Mouse (Mus musculus) telencephalon, adult 2 months (tissue): ENCODE measurements around the gene Galnt14.

Source experiments
- DNase-seq: peaks from one replicate; pipeline ENCODE4 v3.0.0-alpha.2; 2011; ENCODE audit warnings: low read depth, low spot score

Galnt14 gene

GRCm38 (mm10) chr17:73710042-73710911, at the start of gene Galnt14:
Gene Galnt14 (minus strand): TSS chr17:73710453.
- DNase-seq = no peak

- DNase-seq = peak; percentile 51
Measured at GRCm38 (mm10) chr17:73743681-73744311, 33.5 kb upstream of the Galnt14 start.

GRCm38 (mm10) chr17:73723885-73724682, 13.8 kb upstream of the Galnt14 start:
- no peak for DNase-seq

GRCm38 (mm10) chr17:73719021-73719748, 8.9 kb upstream of the Galnt14 start:
- DNase-seq = no peak

- no peak for DNase-seq
Measured at GRCm38 (mm10) chr17:73716684-73717083, 6.4 kb upstream of the Galnt14 start.

- no peak for DNase-seq
Measured at GRCm38 (mm10) chr17:73714440-73715221, 4.4 kb upstream of the Galnt14 start.

- peak; percentile 85 for DNase-seq
Measured at GRCm38 (mm10) chr17:73713347-73713746, 3.1 kb upstream of the Galnt14 start.

- peak; percentile 82 for DNase-seq
Measured at GRCm38 (mm10) chr17:73711919-73712318, 1.7 kb upstream of the Galnt14 start.

- DNase-seq = no peak
Measured at GRCm38 (mm10) chr17:73709131-73710041, 867 bp downstream of the Galnt14 start.

- no peak for DNase-seq
Measured at GRCm38 (mm10) chr17:73708451-73708850, 1.8 kb downstream of the Galnt14 start.

- no peak for DNase-seq
Measured at GRCm38 (mm10) chr17:73703571-73703970, 6.7 kb downstream of the Galnt14 start.

- DNase-seq = no peak
Measured at GRCm38 (mm10) chr17:73701016-73701415, 9.2 kb downstream of the Galnt14 start.

- no peak for DNase-seq
Measured at GRCm38 (mm10) chr17:73699881-73700280, 10.4 kb downstream of the Galnt14 start.

GRCm38 (mm10) chr17:73694206-73694952, 15.9 kb downstream of the Galnt14 start:
- no peak for DNase-seq

- DNase-seq = no peak
Measured at GRCm38 (mm10) chr17:73688261-73688660, 22.0 kb downstream of the Galnt14 start.

GRCm38 (mm10) chr17:73686292-73686691, 24.0 kb downstream of the Galnt14 start:
- no peak for DNase-seq

- no peak for DNase-seq
Measured at GRCm38 (mm10) chr17:73684746-73685145, 25.5 kb downstream of the Galnt14 start.

GRCm38 (mm10) chr17:73671921-73672320, 38.3 kb downstream of the Galnt14 start:
- no peak for DNase-seq

GRCm38 (mm10) chr17:73670048-73670447, 40.2 kb downstream of the Galnt14 start:
- DNase-seq = no peak
